Mouse (Mus musculus): ENCODE measurements around the gene Tgfbrap1. TPM values are rescaled to one million over a fixed set of nuclear protein-coding genes. Genes with fewer than 3 reads are reported as not detected.
"Not testable (repeated sequence)": the region's sequence is repeated elsewhere in the genome, so short reads cannot be mapped to it uniquely, and the experiment has no call there.

The Tgfbrap1 gene
- 10.1 and 12.8 TPM in 2 replicates for total RNA-seq (2017)

DNA sequence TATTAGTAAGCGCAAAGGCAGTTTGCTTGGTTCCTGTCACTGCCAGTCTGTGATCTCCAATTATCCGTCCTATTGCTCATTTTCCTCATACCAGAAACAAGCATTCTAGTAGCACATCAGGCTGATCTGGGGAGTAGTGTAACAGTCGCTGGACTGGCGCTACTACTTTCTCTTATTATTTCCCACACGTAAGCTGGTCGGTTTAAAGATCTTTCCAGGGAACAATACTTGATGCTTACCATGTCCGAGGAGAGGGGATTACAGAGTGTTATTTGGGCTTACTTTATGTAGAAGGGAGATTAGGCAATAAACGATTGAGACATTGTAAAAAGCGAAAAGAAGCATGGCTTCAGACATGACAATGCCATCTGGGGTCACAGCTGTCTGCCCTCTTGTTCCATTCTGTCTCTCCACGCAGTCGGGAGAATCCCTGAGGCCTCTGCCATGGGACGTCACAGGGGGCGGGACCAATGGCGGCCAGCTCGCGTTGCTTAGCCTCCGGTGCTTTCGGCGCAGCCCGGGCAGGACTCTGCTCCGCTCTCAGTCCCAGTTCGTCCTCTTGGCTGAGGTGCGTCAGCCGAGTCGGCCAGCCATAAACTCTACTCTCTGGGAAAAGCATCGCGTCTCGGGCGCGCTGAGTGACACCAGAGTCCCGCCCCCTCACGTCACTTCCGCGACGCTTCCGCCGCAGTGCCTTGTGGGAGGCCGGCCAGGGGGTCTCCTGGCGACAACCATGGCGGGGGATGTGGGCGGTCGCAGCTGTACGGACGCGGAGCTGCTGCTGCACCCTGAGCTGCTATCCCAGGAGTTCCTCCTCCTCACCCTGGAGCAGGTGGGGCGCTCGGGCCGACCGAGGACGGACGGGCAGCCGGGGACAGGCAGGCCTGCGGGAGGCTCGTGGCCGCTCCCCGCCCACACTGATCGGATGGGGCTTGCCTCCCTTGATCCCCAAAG is at the start of gene Tgfbrap1, which contains the start of gene AI597479:
TSS of gene Tgfbrap1 (minus strand) at position 607 of the 954 bp plus-strand sequence.
TSS of gene AI597479 (plus strand) at position 680 of the 954 bp plus-strand sequence.
- peak; percentile 96 for ATAC-seq (replicated peaks; ENCODE audit: low read depth, poor library complexity, severe bottlenecking)

- ATAC-seq (replicated peaks; ENCODE audit: low read depth, poor library complexity, severe bottlenecking): no peak
Observed at GRCm38 (mm10) chr1:43147474-43147873, 49.0 kb upstream of the Tgfbrap1 start.

GRCm38 (mm10) chr1:43145388-43145787 is 47.0 kb upstream of the Tgfbrap1 start:
- ATAC-seq (replicated peaks; ENCODE audit: low read depth, poor library complexity, severe bottlenecking): no peak

GRCm38 (mm10) chr1:43144338-43144906 is 46.0 kb upstream of the Tgfbrap1 start:
- ATAC-seq (replicated peaks; ENCODE audit: low read depth, poor library complexity, severe bottlenecking): no peak

- no peak for ATAC-seq (replicated peaks; ENCODE audit: low read depth, poor library complexity, severe bottlenecking)
Observed at GRCm38 (mm10) chr1:43143791-43144190, 45.4 kb upstream of the Tgfbrap1 start.

DNA sequence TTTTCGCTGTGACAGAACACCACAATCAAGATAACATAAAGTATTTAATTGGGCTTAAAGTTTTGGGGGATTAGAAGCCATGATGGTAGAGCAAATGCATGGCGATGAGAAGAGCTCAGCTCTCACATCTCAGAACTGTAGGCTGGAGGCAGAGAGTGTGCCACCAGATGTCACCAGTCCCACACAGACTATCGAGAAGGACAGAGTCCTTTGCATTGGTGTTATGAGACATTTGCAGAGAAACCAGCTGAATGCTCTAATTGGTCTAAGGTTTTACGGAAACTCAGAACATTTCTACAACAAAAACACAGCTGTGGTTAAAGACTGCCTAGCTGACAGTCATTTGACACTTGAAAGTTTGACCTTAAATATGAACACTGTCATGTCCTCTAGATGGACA is 44.8 kb upstream of the Tgfbrap1 start:
- ATAC-seq (replicated peaks; ENCODE audit: low read depth, poor library complexity, severe bottlenecking): no peak

- ATAC-seq (replicated peaks; ENCODE audit: low read depth, poor library complexity, severe bottlenecking): no peak
Observed at GRCm38 (mm10) chr1:43142849-43143248, 44.4 kb upstream of the Tgfbrap1 start.

- no peak for ATAC-seq (replicated peaks; ENCODE audit: low read depth, poor library complexity, severe bottlenecking)
Observed at GRCm38 (mm10) chr1:43141555-43141961, 43.1 kb upstream of the Tgfbrap1 start.

- peak; percentile 97 for ATAC-seq (replicated peaks; ENCODE audit: low read depth, poor library complexity, severe bottlenecking)
Observed at GRCm38 (mm10) chr1:43139587-43140266, 41.3 kb upstream of the Tgfbrap1 start.

DNA sequence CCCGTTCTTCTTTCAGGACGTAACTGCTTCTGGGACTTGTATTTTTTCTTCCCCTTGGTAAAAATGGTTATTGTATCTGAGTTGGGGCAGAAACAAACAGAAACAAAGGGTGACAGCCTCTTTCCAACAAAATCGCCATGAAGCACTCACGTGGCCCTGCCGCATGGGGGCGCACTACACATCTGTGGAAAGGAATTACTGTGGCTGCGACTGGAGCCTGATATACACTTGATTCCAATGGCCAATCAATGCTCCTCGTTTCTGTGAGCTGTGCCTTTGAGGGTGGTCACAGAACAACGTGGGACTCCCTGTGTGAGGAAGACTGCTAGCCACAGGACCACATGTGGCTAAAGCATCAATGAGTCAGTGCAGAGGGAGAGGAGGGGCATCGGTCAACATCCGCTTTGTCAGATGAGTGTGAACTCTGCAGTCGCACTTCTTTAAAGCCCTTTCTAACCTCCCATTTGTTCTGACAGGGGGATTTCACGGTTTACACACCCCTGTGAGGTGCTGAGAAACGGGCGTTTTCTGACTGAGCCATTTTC is 39.9 kb upstream of the Tgfbrap1 start:
- no peak for ATAC-seq (replicated peaks; ENCODE audit: low read depth, poor library complexity, severe bottlenecking)

- ATAC-seq (replicated peaks; ENCODE audit: low read depth, poor library complexity, severe bottlenecking): no peak
Observed at GRCm38 (mm10) chr1:43137334-43137733, 38.9 kb upstream of the Tgfbrap1 start.

DNA sequence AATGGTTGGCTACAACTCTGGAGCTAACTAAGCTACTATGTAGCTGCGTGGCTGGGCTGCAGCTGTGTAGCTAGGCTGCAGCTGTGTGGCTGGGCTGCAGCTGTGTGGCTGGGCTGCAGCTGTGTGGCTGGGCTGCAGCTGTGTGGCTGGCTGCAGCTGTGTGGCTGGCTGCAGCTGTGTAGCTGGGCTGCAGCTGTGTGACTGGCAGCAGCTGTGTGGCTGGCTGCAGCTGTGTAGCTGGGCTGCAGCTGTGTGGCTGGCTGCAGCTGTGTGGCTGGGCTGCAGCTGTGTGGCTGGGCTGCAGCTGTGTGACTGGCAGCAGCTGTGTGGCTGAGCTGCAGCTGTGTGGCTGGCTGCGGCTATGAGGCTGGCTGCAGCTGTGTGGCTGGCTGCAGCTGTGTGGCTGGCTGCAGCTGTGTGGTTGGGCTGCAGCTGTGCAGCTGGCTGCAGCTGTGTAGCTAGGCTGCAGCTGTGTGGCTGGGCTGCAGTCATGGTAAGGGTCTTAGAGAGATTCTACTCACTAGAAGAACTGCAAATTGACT is 38.1 kb upstream of the Tgfbrap1 start:
- ATAC-seq (replicated peaks; ENCODE audit: low read depth, poor library complexity, severe bottlenecking): not testable (repeated sequence)

DNA sequence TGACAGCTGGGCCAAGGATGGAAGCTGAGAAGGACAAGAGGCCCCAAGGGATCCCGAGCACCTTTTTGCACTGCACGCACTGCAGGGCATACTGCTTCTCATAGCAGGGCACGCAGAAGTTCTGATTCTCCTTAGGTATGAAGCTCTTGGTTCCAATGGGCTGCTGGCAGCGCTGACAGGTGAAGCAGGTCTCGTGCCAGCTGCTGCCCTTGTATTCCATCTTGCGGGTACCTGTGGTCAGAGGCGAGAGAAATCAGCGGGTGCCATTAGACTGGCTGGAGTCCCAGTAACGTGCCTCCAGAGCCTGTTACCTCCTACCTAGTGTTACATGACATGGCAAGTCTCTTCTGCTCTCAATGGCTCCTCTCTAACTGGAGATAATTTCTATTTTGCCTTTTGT is 33.2 kb upstream of the Tgfbrap1 start:
- ATAC-seq (replicated peaks; ENCODE audit: low read depth, poor library complexity, severe bottlenecking): no peak

GRCm38 (mm10) chr1:43130219-43130981 is 32.0 kb upstream of the Tgfbrap1 start:
- no peak for ATAC-seq (replicated peaks; ENCODE audit: low read depth, poor library complexity, severe bottlenecking)

- ATAC-seq (replicated peaks; ENCODE audit: low read depth, poor library complexity, severe bottlenecking): no peak
Observed at GRCm38 (mm10) chr1:43127820-43128610, 29.6 kb upstream of the Tgfbrap1 start.

DNA sequence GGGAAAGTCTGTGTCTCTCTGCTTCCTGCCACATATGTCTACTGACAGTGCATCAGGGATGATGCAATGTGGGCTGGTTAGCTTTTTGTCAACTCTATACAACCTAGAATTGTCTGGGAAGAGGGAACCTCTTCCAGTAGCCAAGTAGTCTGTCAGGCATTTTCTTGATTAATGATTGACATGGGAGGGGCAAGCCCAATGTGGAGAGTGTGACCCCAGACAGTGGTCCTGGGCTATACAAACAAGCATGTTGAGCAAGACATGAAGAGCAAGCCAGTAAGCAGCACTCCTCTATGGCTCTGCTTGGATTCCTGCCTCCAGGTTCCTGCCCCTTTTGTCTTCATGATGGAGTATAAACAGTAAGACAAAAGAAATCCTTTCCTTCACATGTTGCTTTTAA is 28.8 kb upstream of the Tgfbrap1 start:
- ATAC-seq (replicated peaks; ENCODE audit: low read depth, poor library complexity, severe bottlenecking): no peak

GRCm38 (mm10) chr1:43124726-43125125 is 26.3 kb upstream of the Tgfbrap1 start:
- no peak for ATAC-seq (replicated peaks; ENCODE audit: low read depth, poor library complexity, severe bottlenecking)

GRCm38 (mm10) chr1:43122616-43123015 is 24.2 kb upstream of the Tgfbrap1 start:
- no peak for ATAC-seq (replicated peaks; ENCODE audit: low read depth, poor library complexity, severe bottlenecking)

DNA sequence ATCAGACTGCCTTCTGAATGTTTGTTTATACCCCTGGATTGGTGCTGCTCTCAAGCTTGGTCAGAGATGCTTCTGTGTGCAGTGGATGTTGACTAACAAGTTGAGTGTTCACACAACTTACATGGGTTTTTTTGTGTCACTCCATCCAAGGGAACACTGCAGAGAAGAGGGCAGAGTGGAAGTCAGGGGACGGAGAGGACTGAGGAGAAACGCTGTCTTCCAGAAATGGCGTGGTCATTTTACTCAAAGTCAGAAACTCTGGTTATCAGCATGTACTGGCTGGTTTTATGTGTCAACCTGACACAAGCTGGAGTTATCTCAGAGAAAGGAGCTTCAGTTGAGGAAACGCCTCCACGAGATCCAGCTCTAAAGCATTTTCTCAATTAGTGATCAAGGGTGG is 22.5 kb upstream of the Tgfbrap1 start:
- no peak for ATAC-seq (replicated peaks; ENCODE audit: low read depth, poor library complexity, severe bottlenecking)

All from common myeloid progenitor, adult 5-6 weeks (primary cell).